Mouse (Mus musculus): Measurements from ENCODE around the gene Zfp850. TPM values are rescaled to one million over a fixed set of nuclear protein-coding genes. Genes with fewer than 3 reads are reported as not detected.
A peak's percentile ranks its signal among the peaks of the same experiment; 100 is the strongest.
"Not testable (repeated sequence)": the region's sequence is repeated elsewhere in the genome, so short reads cannot be mapped to it uniquely, and the experiment has no call there.

The Zfp850 gene
- total RNA-seq (2018; cell fraction: chromatin; rRNA removed), result 1 to 10 TPM in 15 of 26 experiments, under 1 TPM in 11; 0.21 to 4.9 (median 1.2) TPM
- total RNA-seq (2018; cell fraction: cytosol; rRNA removed), result 1 to 10 TPM in 15 of 26 experiments, under 1 TPM in 11; 0.29 to 2.0 (median 1.2) TPM
- total RNA-seq (2018; cell fraction: nucleus; rRNA removed), result 1 to 10 TPM in 13 of 26 experiments, under 1 TPM in 13; 0.24 to 4.6 (median 1.0) TPM
- polyA plus RNA-seq (2018), result 0.95 to 1.2 TPM (median 0.97 TPM) in 3 replicates

DNA sequence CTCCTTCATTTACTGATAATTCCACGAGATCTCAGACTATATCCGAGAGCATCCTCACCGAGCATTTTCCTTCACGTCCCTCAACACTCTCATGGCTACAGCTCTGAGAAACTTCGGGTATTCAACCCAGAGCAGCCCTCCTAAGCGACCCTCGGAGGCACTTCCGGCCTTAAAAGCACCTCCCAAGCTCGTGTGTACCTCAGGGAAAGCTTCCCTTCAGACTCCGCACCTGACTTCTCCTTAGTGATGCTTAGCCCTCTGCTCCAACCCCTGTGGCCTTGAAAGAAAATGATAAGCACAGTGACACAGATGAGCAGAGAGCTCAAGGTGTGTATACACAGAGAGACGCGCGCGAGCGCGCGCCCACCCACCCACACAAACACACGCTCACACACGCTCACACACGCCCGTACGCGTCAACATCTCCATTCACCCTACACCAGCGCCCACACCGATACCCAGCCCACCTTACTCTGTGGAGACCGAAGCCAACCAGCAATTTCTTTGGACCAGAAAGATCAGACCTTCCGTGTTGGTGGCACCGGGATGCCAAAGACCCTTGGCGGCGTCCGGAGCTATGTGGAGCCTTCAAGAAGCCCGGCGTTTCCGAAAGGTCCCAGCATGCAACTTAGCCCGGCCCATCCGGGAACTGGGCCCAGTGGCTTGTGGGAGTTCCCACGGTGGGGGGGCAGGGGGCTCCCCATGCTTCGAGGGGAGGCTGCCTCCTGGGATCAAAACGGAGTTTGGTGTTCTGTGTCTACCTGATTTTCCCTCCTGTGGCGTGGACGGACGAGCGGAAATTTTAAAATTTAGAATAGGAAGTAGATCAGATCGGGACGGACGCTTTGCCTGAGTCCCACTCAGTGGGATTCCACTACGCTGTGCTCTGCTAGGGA, at the start of gene Zfp850:
Gene Zfp850, minus strand, starts transcription at position 567 of the 896 bp plus-strand sequence.
- Histone ChIP-seq H3K27ac (peak within 1 kb of the TSS; percentile 24; the same call in 1 of the 2 replicates), H3K4me3 (ENCODE audit: inconsistent target) (peak within 1 kb of the TSS; percentile 93), H3K79me2 (ENCODE audit: inconsistent target) (peaks cover 9% of the 10 kb centered on the region; the same call in 1 of the 2 replicates), H3K36me3 (ENCODE audit: inconsistent target) (no peaks in the 10 kb centered on the region)
- under 1% methylated on average over 45 of the region's 47 CpGs for WGBS (ENCODE audit: missing documents)

DNA sequence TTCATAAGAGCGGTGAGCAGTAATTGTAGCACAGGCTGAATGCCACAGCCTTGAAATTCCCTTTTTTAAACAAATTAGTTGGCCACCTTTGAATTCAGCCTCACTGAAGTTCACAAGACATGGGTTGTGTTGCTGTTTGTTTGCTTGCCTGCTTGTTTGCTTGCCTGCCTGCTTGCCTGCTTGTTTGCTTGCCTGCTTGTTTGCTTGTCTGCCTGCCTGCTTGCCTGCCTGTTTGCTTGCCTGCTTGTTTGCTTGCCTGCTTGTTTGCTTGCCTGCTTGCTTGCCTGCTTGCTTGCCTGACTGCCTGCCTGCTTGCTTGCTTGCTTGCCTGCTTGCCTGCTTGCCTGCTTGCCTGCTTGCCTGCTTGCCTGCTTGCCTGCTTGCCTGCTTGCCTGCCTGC, 46.1 kb upstream of the Zfp850 start:
- H3K27ac ChIP-seq, result no peak overlapping the region
- no peaks in the 10 kb centered on the region for H3K79me2 ChIP-seq (ENCODE audit: inconsistent target)
- H3K36me3 ChIP-seq (ENCODE audit: inconsistent target), result no peaks in the 10 kb centered on the region
- 87% methylated on average over 1 of the region's 1 CpGs for WGBS (ENCODE audit: missing documents)
- H3K4me3 ChIP-seq (ENCODE audit: inconsistent target), result no peak overlapping the region

DNA sequence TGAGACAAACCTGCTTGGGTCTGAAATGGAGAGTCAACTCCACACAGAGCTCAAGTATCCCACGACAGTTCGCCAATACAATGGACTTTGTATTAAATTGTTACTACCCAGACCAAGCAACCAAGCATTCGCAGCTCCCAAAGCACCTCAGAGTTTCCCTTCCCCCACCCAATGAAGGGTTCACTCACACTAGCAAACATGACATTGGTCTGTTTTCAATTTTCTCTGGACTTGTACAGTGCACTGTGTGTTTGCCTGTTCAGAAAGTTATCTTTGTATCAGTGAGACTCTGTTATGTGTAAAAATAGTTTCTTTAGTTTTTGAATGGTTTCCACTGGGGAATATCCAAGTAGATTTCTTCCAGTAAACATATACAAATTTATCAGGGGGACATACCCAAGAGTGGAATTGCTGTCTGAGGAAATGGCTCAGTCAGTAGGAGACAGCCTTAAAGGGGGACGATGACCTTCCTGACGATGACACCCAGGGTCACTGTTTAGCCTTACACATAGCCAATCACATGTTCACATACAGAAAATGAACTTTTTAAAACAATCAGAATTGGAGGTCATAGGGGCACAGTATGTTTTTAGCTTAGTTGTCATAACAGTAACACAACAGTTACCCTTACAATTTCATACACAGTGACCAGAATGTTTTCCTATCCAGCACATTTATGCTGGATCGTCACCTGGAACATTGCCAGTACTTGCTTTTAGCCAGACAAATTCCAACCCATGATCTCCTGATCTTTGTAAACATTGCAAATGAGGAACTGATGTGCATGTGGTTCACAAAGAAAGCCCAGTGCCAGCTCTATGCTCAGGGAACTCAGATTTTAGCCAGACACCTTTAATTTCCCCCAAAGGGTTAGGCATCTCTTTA, 39.4 kb upstream of the Zfp850 start:
- Histone ChIP-seq H3K4me3 (ENCODE audit: inconsistent target) (no peak overlapping the region), H3K27ac (peak overlapping the region; percentile 35), H3K36me3 (ENCODE audit: inconsistent target) (0 out of 2 replicates have a peak, but pooled peaks cover 6% of the 10 kb centered on the region), H3K79me2 (ENCODE audit: inconsistent target) (peaks cover 16% of the 10 kb centered on the region)
- WGBS (ENCODE audit: missing documents), result 87% methylated on average over 6 of the region's 6 CpGs

DNA sequence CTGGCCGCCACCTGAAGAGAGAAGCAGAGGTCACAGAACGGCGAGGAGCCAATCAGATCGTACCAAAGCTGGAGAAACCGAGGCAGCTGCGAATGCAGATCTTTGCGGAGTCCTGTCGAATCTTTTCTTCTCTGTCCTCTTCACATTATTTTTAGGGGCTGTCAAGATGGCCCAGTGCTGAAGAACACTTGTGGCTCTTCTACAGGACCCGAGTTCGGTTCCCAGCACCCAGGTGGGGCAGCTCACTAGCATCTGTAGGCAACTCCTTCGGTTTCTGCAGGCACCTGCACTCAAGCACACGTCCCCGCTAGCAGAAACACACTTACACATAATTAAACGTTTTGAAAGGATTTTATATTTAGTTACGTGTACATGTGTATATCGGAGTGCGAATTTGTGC, 36.7 kb upstream of the Zfp850 start:
- Histone ChIP-seq H3K36me3 (ENCODE audit: inconsistent target) (peaks cover 33% of the 10 kb centered on the region; the same call in 1 of the 2 replicates), H3K79me2 (ENCODE audit: inconsistent target) (peaks cover 19% of the 10 kb centered on the region), H3K4me3 (ENCODE audit: inconsistent target) (no peak overlapping the region), H3K27ac (no peak overlapping the region)
- 64% methylated on average over 17 of the region's 17 CpGs for WGBS (ENCODE audit: missing documents)

DNA sequence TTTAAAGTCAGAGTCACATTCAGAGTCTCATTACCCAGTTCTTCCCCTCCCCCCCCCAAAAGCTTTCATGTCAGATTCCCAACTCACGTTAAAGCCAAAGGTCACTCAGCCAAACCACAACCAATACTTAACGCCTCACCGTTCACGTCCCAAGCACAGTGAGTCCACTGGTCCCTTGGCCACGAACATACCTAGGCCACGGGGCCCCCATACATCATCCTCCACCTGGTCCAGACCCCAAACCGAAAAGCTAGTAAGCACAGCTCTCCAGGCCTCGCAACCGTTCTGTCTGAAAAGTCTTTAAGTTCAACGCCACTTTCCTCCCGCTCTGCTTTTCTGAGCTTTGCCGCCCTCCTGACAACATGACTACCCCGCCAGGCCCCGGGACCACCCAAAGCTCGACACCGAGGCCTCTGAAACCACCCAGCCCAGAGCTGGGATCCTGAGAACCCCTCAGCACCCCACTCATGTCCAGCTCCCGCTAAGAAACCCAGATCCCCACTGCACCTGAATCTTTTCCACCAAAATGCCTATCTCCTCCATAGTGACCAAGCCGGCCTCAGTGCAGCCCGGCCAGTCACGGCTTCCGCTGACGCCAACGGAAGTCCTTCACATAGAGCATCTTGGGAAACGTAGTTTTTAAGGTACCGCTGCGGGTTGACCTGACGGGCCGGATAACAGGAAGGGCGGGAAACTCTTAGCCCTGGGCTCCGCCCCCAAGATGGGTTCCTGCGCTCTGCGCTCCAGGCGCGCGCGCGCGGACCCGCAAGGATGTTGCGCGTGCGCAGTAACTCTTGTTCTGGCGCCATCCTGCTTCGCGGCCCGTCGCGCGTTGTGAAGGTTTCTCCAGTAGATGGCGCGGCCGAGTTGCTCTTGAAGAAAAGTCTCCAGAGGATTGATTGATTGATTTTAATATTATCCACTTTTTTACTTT, 35.8 kb upstream of the Zfp850 start, which contains the start of gene Psmc4:
Gene Psmc4, minus strand, starts transcription at position 626 of the 934 bp plus-strand sequence.
- Histone ChIP-seq H3K4me3 (ENCODE audit: inconsistent target) (peak within 1 kb of the TSS; percentile 99), H3K79me2 (ENCODE audit: inconsistent target) (peaks cover 19% of the 10 kb centered on the region), H3K36me3 (ENCODE audit: inconsistent target) (peaks cover 41% of the 10 kb centered on the region), H3K27ac (peak within 1 kb of the TSS; percentile 65)
- WGBS (ENCODE audit: missing documents), result under 1% methylated on average over 52 of the region's 52 CpGs

DNA sequence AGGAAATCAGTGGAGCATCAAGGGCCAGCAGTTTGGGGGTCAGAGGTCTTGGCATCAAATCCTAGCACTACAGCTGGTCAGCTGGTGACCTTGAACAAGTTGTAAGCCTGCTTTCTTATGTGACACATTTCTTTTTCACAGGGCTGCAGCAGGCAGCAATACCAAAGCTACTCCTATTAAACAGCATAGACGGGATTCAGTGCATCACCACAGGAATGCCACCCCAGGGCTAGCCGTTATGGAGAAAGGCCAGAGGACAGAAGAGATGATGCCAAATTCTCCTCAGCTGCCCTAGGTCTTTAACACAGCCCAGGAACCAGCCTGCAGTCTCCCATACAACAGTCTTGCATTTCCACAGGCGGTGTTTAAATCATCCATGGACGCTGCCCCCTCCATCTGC, 30.6 kb upstream of the Zfp850 start:
- Histone ChIP-seq H3K4me3 (ENCODE audit: inconsistent target) (no peak overlapping the region), H3K79me2 (ENCODE audit: inconsistent target) (peaks cover 15% of the 10 kb centered on the region), H3K36me3 (ENCODE audit: inconsistent target) (peaks cover 86% of the 10 kb centered on the region), H3K27ac (no peak overlapping the region)
- WGBS (ENCODE audit: missing documents), result 89% methylated on average over 3 of the region's 4 CpGs

DNA sequence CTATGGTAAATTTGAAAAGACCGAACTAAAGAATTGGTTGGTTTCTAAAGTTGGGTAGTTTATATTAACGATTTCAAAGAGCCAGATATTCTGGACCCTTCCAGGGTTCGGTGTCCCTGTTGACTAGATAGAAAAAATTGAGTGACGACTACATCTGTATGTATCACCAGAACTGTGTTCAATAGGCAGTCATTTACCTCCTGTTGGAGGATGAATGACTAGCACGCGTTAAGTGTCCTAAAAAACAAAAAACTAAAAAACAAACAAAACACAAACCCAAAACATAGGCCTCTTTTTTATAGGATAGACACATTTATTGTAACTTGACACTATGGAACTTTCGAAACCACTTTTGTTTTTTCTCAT, 513 bp upstream of the Zfp850 start:
- WGBS (ENCODE audit: missing documents), result 25% methylated on average over 7 of the region's 7 CpGs
- Histone ChIP-seq H3K27ac (peak overlapping the region; percentile 24; the same call in 1 of the 2 replicates), H3K4me3 (ENCODE audit: inconsistent target) (peak overlapping the region; percentile 93), H3K79me2 (ENCODE audit: inconsistent target) (peaks cover 9% of the 10 kb centered on the region; the same call in 1 of the 2 replicates), H3K36me3 (ENCODE audit: inconsistent target) (no peaks in the 10 kb centered on the region)

DNA sequence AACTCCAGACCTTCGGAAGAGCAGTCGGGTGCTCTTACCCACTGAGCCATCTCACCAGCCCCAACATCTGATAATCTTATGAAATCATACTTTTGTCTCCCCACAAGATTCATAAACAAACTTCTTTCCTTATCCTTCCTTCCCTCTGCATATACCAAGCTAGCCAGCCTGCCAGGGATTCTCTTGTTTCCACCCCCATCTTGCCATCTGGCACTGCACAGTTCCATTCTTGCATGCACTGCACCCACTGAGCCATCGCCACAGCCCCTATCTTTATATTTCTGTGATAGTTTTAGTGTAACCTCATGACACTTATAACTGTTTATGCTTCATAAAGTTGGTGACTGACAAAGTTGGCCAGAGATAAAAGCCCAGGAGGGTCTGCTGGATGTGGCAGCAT, 3.6 kb downstream of the Zfp850 start:
- Histone ChIP-seq H3K27ac (no peak overlapping the region), H3K36me3 (ENCODE audit: inconsistent target) (no peaks in the 10 kb centered on the region), H3K79me2 (ENCODE audit: inconsistent target) (peaks cover 9% of the 10 kb centered on the region; the same call in 1 of the 2 replicates), H3K4me3 (ENCODE audit: inconsistent target) (no peak overlapping the region)
- WGBS (ENCODE audit: missing documents), result 100% methylated on average over 3 of the region's 3 CpGs

DNA sequence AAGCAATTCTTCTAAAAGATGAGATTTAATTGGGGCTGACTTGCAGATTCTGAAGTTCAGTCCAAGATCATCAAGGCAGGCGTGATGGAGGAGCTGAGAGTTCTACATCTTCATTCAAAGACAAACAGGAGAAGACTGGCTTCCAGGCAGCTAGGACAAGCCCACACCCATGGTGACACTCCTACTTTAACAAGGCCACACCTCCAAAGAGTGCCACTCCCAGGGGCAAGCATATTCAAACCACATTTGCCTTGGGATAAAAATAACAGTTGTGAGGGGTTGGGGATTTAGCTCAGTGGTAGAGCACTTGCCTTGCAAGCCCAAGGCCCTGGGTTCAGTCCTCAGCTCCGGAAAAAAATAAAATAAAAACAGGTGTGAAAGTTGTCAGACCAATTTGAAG, 31.7 kb downstream of the Zfp850 start:
- Histone ChIP-seq H3K4me3 (ENCODE audit: inconsistent target) (no peak overlapping the region), H3K27ac (no peak overlapping the region), H3K79me2 (ENCODE audit: inconsistent target) (peaks cover 18% of the 10 kb centered on the region), H3K36me3 (ENCODE audit: inconsistent target) (no peaks in the 10 kb centered on the region)
- WGBS (ENCODE audit: missing documents), result 80% methylated on average over 1 of the region's 2 CpGs

DNA sequence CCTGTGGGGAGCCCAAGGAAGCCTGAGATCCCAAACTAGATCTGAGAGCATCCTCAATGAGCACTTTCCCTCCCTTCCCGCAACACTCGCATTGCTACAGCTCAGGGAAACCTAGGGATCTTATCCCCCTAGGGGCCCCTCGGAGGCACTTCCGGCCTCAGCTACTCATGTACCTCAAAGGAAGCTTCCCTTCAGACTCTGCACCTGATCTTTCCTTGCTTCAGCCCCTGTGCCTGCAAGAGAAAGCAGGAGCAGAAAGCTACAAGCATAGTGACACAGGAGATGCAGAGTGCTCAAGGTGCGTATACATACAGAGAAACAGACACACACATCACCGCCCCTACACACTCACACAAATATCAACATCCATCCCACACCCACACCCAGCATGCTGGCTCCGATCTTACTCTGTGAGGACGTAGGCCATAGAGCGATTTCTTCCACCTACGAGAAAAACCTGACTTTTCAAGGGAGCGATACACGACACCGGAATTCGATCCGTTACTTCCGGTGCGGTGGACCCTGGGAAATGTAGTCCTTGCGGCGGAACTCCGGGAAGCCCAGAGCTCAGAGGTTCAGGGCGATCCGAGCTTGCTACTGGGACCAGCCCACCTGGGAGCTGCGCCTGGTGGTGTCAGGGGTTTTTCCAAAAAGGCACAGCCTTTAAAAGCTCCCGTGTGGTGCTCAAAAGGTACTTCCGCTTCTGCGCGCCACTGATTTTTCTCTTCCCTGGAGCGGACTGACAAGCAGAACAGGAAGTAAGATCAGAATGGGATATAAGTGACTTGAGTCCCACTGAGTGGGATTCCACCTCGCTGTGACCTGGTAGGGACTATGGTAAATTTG, 35.0 kb downstream of the Zfp850 start, which contains the start of gene Zfp780b:
Gene Zfp780b, minus strand, starts transcription at position 489 of the 846 bp plus-strand sequence.
- H3K36me3 ChIP-seq (ENCODE audit: inconsistent target), result peaks cover 5% of the 10 kb centered on the region; the same call in 1 of the 2 replicates
- WGBS (ENCODE audit: missing documents), result 0% methylated on average over 28 of the region's 29 CpGs
- peak within 1 kb of the TSS; percentile 97 for H3K27ac ChIP-seq
- H3K4me3 ChIP-seq (ENCODE audit: inconsistent target), result peak within 1 kb of the TSS; percentile 97
- H3K79me2 ChIP-seq (ENCODE audit: inconsistent target), result peaks cover 42% of the 10 kb centered on the region

DNA sequence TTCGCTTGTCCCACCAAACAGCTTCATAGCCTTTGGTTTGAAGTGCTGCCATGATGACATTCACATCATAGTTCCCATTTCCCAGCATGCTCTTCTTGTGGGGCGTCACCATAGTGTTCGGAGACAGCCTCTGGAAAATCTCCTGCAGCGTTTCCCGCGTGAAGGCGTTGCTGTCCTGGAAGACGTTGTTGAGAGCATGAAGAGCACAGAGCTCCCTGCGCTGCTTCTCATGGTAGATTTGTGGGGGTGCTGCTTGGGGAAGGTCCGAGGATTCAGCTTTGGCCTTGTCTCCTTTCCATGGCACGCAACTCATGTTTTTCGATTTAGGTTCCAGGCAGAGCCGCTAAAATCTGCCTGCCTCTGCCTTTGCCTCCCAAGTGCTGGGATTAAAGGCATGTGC, 64.5 kb downstream of the Zfp850 start:
- not testable (repeated sequence) for H3K27ac ChIP-seq; H3K4me3 ChIP-seq (ENCODE audit: inconsistent target); H3K36me3 ChIP-seq (ENCODE audit: inconsistent target); H3K79me2 ChIP-seq (ENCODE audit: inconsistent target)
- 94% methylated on average over 9 of the region's 13 CpGs for WGBS (ENCODE audit: missing documents)

DNA sequence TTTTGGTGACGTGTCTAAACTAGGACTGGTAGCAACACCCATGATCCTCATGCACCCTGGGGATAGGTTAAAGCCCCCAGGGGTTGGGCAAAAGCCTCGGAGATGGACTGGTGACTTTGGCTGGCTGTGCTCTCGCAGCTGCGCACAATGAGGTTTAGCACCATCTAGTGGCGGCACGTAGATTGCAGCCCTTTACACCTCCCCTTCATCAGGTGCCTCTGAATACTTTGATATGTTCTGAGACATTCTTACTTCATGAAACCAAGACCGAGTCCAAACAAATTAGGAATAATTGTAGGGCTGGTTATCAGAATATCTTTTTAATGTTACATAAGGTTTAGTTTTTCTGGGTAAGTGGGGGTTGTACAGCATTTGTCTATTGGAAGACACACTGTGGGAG, 72.0 kb downstream of the Zfp850 start:
- H3K4me3 ChIP-seq (ENCODE audit: inconsistent target); H3K27ac ChIP-seq; H3K36me3 ChIP-seq (ENCODE audit: inconsistent target); H3K79me2 ChIP-seq (ENCODE audit: inconsistent target): not testable (repeated sequence)
- 29% methylated on average over 3 of the region's 7 CpGs for WGBS (ENCODE audit: missing documents)
